Mouse (Mus musculus) stomach, embryonic 15.5 days (tissue): ENCODE measurements at regions not wholly inside any gene's neighbourhood (a gene's known extent, or its start where the extent isn't known, plus 50 kb on each side); places are given as distances from the start of the nearest gene placed in this dataset.
A peak's percentile ranks its signal among the peaks of the same experiment; 100 is the strongest.

Experiments used
- ATAC-seq: fragments of 200-750 bp; cut with Nextera tagmentation; 2 replicates; pipeline ENCODE4 v1.8.0; 2017; ENCODE audit warnings: low read depth, moderate number of reproducible peaks, moderate TSS enrichment; ENCODE audit not compliant: insufficient read depth, low FRiP score
- H3K27ac ChIP-seq: fragments of 300-500 bp; sonication (generic); 2 replicates; pipeline ENCODE4 v1.5.1; 2015; ENCODE audit warnings: mild to moderate bottlenecking, inconsistent platforms
- H3K27me3 ChIP-seq: fragments of 300-500 bp; sonication (generic); replicated peaks from 2 replicates; pipeline ENCODE4 v1.6.1; 2015; ENCODE audit warnings: inconsistent platforms
- H3K36me3 ChIP-seq: fragments of 300-500 bp; sonication (generic); 2 replicates; pipeline ENCODE4 v1.6.1; 2015; ENCODE audit warnings: inconsistent platforms
- H3K4me1 ChIP-seq: fragments of 300-500 bp; sonication (generic); 2 replicates; pipeline ENCODE4 v1.6.1; 2015; ENCODE audit warnings: inconsistent platforms
- H3K4me2 ChIP-seq: fragments of 300-500 bp; sonication (generic); 2 replicates; pipeline ENCODE4 v1.6.1; 2015; ENCODE audit warnings: mild to moderate bottlenecking, inconsistent platforms
- H3K4me3 ChIP-seq: fragments of 300-500 bp; sonication (generic); replicated peaks from 2 replicates; pipeline ENCODE4 v1.5.1; 2015; ENCODE audit warnings: inconsistent platforms
- H3K9ac ChIP-seq: fragments of 300-500 bp; sonication (generic); 2 replicates; pipeline ENCODE4 v1.6.1; 2015; ENCODE audit warnings: inconsistent platforms
- H3K9me3 ChIP-seq: fragments of 300-500 bp; sonication (generic); 2 replicates; pipeline ENCODE4 v1.6.1; 2016; ENCODE audit warnings: inconsistent platforms
- WGBS: fragments of 180-500 bp; shearing (Covaris S2); methylation state at CpG from one replicate; pipeline ENCODE4 v1.1.7; 2015; 5-methylcytosine and 5-hydroxymethylcytosine counted together

DNA sequence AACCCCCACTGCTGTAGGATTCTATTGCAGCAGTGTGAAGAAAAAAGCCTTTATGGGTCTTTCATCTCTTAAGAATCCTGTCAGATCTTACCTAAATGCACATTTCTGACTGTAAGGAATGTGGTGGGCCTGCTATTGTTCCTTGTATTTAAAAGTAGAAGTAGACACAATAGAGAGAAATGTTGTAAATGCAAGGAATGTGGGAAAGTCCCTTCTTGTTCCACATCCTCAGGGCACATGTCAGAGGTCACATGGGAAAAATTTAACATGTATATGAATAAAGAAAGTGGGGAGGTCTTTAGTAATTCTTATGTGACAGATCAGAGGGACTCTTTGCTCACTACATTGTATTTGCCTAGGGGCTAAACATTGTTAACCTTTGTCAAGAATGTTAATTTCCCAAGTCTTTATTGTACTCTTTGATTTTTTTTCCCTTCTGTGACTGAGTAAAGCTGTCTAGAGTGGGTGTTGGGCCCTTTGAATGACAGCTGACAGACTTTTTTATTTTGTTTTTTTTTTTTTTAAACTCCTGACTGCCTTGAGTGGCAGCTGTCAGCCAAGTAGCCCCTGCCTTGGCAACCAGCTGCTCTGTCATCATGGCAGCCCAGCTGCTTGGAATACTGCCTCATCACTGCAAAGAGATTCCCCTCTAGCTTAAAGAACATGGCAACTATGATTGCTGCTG is 117.9 kb downstream of the Icos start:
- H3K4me3 ChIP-seq: no peak overlapping the region
- ATAC-seq: no peak
- H3K9ac ChIP-seq: no peak overlapping the region
- no peaks in the 10 kb centered on the region for H3K4me1 ChIP-seq
- H3K9me3 ChIP-seq: no peaks in the 10 kb centered on the region
- H3K4me2 ChIP-seq: no peak overlapping the region
- no peaks in the 10 kb centered on the region for H3K36me3 ChIP-seq
- no peak overlapping the region for H3K27ac ChIP-seq
- H3K27me3 ChIP-seq: no peaks in the 10 kb centered on the region

- Histone ChIP-seq H3K9me3 (no peaks in the 10 kb centered on the region), H3K4me3 (no peak overlapping the region), H3K27me3 (no peaks in the 10 kb centered on the region), H3K36me3 (no peaks in the 10 kb centered on the region), H3K4me1 (no peaks in the 10 kb centered on the region), H3K9ac (no peak overlapping the region), H3K4me2 (no peak overlapping the region), H3K27ac (no peak overlapping the region)
- 62% methylated on average over 5 of the region's 5 CpGs for WGBS
- ATAC-seq: no peak
These were observed 121.6 kb downstream of the Icos start for GRCm38 (mm10) chr1:61099341-61099740.

- H3K9ac ChIP-seq: no peak overlapping the region
- H3K27ac ChIP-seq: no peak overlapping the region
- H3K4me3 ChIP-seq: no peak overlapping the region
- H3K36me3 ChIP-seq: no peaks in the 10 kb centered on the region
- no peak for ATAC-seq
- no peak overlapping the region for H3K4me2 ChIP-seq
- no peaks in the 10 kb centered on the region for H3K4me1 ChIP-seq
- H3K27me3 ChIP-seq: no peaks in the 10 kb centered on the region
- 61% methylated on average over 4 of the region's 4 CpGs for WGBS
- no peaks in the 10 kb centered on the region for H3K9me3 ChIP-seq
These were observed 124.0 kb downstream of the Icos start for GRCm38 (mm10) chr1:61101679-61102078.

DNA sequence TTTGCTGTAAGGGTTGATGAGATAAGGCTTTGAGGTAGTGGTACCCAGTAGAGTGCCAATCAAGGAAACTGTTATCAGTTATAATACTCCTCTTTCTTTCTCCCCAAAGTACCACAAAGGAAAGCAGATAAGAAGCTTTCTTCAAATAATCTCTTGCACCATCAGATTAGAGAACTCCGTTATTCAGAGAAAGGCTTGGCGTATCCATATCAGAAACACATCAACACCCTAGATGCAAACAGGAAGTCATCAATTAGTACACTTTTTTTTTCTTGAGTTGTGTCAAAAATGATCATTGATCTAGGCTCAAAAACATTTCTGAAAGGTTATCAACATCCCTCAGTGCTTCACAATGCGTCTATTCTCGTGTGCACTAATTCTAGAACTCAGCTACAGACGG is 124.6 kb downstream of the Icos start:
- Histone ChIP-seq H3K27ac (no peak overlapping the region), H3K36me3 (no peaks in the 10 kb centered on the region), H3K4me1 (no peaks in the 10 kb centered on the region), H3K4me3 (no peak overlapping the region), H3K27me3 (no peaks in the 10 kb centered on the region), H3K4me2 (no peak overlapping the region), H3K9me3 (no peaks in the 10 kb centered on the region), H3K9ac (no peak overlapping the region)
- ATAC-seq: no peak
- 70% methylated on average over 5 of the region's 5 CpGs for WGBS

GRCm38 (mm10) chr1:61103581-61103980 is 125.9 kb downstream of the Icos start:
- Histone ChIP-seq H3K4me3 (no peak overlapping the region), H3K9ac (no peak overlapping the region), H3K9me3 (no peaks in the 10 kb centered on the region), H3K4me1 (no peaks in the 10 kb centered on the region), H3K4me2 (no peak overlapping the region), H3K36me3 (no peaks in the 10 kb centered on the region), H3K27me3 (no peaks in the 10 kb centered on the region), H3K27ac (no peak overlapping the region)
- WGBS: 56% methylated on average over 12 of the region's 12 CpGs
- ATAC-seq: no peak

GRCm38 (mm10) chr1:61111731-61112309 is 134.1 kb downstream of the Icos start:
- WGBS: 68% methylated on average over 13 of the region's 13 CpGs
- Histone ChIP-seq H3K9me3 (no peaks in the 10 kb centered on the region), H3K4me3 (no peak overlapping the region), H3K4me1 (no peaks in the 10 kb centered on the region), H3K9ac (no peak overlapping the region), H3K27ac (no peak overlapping the region), H3K4me2 (no peak overlapping the region), H3K36me3 (no peaks in the 10 kb centered on the region), H3K27me3 (no peaks in the 10 kb centered on the region)
- no peak for ATAC-seq

- Histone ChIP-seq H3K27ac (no peak overlapping the region), H3K36me3 (no peaks in the 10 kb centered on the region), H3K9ac (no peak overlapping the region), H3K9me3 (no peaks in the 10 kb centered on the region), H3K4me3 (no peak overlapping the region), H3K4me1 (no peaks in the 10 kb centered on the region), H3K27me3 (no peaks in the 10 kb centered on the region), H3K4me2 (no peak overlapping the region)
- WGBS: 39% methylated on average over 10 of the region's 10 CpGs
- no peak for ATAC-seq
These were observed 139.8 kb downstream of the Icos start for GRCm38 (mm10) chr1:61117535-61117934.

DNA sequence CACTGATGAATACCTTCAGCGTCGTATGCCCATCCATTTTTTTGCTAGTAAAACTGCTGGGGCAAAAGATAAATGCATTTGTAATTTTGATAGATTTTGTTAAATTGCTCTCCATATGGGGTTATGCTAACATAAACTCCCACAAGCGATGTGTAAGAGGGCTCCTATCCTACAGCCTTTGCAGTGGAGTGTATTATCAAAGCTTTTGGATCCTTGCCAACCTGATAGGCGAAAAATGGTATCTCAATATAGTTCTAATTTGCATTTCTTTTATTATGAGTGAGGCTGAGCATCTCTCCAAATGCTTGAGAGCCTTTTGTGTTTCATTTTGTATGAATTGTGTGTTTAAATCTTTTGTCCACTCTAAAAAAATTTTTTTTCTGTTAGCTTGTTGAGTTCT is 140.3 kb downstream of the Icos start:
- no peaks in the 10 kb centered on the region for H3K9me3 ChIP-seq
- H3K36me3 ChIP-seq: no peaks in the 10 kb centered on the region
- ATAC-seq: no peak
- H3K4me1 ChIP-seq: no peaks in the 10 kb centered on the region
- H3K27ac ChIP-seq: no peak overlapping the region
- no peak overlapping the region for H3K4me3 ChIP-seq
- no peak overlapping the region for H3K4me2 ChIP-seq
- no peaks in the 10 kb centered on the region for H3K27me3 ChIP-seq
- no peak overlapping the region for H3K9ac ChIP-seq
- WGBS: 59% methylated on average over 4 of the region's 4 CpGs

- H3K4me2 ChIP-seq: no peak overlapping the region
- ATAC-seq: no peak
- no peak overlapping the region for H3K27ac ChIP-seq
- H3K4me3 ChIP-seq: no peak overlapping the region
- no peaks in the 10 kb centered on the region for H3K27me3 ChIP-seq
- H3K9me3 ChIP-seq: no peaks in the 10 kb centered on the region
- 72% methylated on average over 4 of the region's 4 CpGs for WGBS
- no peaks in the 10 kb centered on the region; the same call in 1 of the 2 replicates for H3K4me1 ChIP-seq
- H3K9ac ChIP-seq: no peak overlapping the region
- no peaks in the 10 kb centered on the region for H3K36me3 ChIP-seq
These were observed 143.8 kb downstream of the Icos start for GRCm38 (mm10) chr1:61121480-61121879.

DNA sequence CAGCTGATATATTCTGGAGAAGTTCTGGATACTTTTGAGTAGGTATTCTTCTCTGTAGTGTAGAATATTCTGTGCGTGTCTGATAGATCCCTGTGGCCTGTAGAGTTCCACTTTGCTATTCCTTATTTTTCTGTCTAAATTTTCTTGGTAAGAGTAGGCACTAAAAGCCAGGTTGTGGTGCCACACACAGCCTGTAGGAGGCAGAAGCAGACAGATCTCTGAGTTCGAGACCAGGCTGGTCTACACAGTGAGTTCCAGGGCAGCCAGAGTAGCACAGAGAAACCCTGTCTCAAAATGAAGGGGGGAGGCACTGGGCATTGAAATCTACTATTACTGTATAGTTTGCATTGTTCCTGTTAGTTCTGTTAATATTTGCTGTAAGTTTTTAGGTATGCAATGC is 147.4 kb downstream of the Icos start:
- ATAC-seq: no peak
- no peak overlapping the region for H3K27ac ChIP-seq
- H3K4me3 ChIP-seq: no peak overlapping the region
- 89% methylated on average over 2 of the region's 2 CpGs for WGBS
- no peak overlapping the region for H3K4me2 ChIP-seq
- H3K9ac ChIP-seq: no peak overlapping the region
- H3K27me3 ChIP-seq: no peaks in the 10 kb centered on the region
- H3K36me3 ChIP-seq: no peaks in the 10 kb centered on the region
- no peaks in the 10 kb centered on the region; the same call in 1 of the 2 replicates for H3K4me1 ChIP-seq
- H3K9me3 ChIP-seq: no peaks in the 10 kb centered on the region

DNA sequence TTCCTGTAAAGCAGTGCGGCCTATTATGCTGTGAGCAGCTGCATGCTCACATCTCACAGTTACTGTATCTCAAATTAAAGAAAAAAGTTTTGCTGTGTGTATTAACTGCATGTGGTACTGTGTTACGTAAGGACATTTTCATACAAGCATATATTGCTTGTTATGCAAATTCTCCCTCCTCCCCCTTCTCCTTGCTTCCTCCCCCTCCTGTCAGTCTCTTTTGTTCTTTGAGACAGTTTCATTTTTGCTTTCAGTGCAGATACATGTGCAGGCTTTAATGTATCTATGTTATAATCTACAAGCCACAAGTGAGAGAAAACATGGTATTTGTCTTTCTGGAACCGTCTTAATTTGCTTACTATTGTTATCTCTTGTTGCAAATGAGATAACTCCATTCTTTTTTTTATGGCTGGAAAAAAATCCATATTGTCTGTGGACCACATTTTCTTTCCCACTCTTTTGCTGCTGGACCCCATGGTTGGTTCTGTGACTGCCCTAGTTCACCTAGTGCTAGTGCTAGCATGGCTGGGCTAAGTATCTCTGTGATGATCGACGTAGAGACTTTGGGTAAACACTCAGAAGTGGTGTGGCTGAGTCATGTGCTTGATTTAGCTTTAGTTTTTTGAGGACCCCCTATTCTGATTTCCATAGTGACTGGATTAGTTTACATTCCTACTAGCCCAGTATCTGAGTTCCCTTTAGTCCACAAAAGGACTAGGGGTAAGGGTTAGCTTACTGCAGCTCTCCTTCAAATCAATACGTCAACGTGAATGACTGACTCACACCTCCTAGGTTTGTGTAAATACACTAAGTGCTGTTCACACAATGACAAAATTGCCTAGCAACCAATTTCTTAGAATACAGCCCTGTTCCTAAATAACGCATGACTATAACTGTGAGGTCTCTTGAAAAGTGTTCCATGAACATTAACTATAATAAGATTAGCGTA is 158.1 kb downstream of the Icos start:
- no peak overlapping the region for H3K9ac ChIP-seq
- H3K27ac ChIP-seq: no peak overlapping the region
- ATAC-seq: peak; percentile 75
- peaks cover 6% of the 10 kb centered on the region for H3K4me1 ChIP-seq
- no peaks in the 10 kb centered on the region for H3K27me3 ChIP-seq
- no peaks in the 10 kb centered on the region for H3K36me3 ChIP-seq
- no peaks in the 10 kb centered on the region for H3K9me3 ChIP-seq
- 60% methylated on average over 9 of the region's 9 CpGs for WGBS
- no peak overlapping the region for H3K4me3 ChIP-seq
- no peak overlapping the region for H3K4me2 ChIP-seq

- H3K4me2 ChIP-seq: no peak overlapping the region
These were observed 159.6 kb downstream of the Icos start for GRCm38 (mm10) chr1:61137210-61137885.

More at GRCm38 (mm10) chr1:61137210-61137885, 159.6 kb downstream of the Icos start:
- Histone ChIP-seq H3K9me3 (no peaks in the 10 kb centered on the region), H3K36me3 (no peaks in the 10 kb centered on the region), H3K4me1 (peaks cover 11% of the 10 kb centered on the region), H3K4me3 (no peak overlapping the region), H3K27ac (no peak overlapping the region), H3K9ac (no peak overlapping the region), H3K27me3 (no peaks in the 10 kb centered on the region)
- WGBS: 62% methylated on average over 5 of the region's 5 CpGs
- ATAC-seq: no peak
